Mouse (Mus musculus) T-helper 1 cell (primary cell): Measurements from ENCODE around the gene Gm10203.
"Not testable (repeated sequence)": the region's sequence is repeated elsewhere in the genome, so short reads cannot be mapped to it uniquely, and the experiment has no call there.

Source experiments
- in situ Hi-C: fragments of 300-600 bp; cut with MboI, MseI; formaldehyde crosslinking; loops from one replicate; pipeline ENCODE4 v1.15.1; 2025; ENCODE audit warnings: high pct_unique_total_duplicates

The Gm10203 gene

DNA sequence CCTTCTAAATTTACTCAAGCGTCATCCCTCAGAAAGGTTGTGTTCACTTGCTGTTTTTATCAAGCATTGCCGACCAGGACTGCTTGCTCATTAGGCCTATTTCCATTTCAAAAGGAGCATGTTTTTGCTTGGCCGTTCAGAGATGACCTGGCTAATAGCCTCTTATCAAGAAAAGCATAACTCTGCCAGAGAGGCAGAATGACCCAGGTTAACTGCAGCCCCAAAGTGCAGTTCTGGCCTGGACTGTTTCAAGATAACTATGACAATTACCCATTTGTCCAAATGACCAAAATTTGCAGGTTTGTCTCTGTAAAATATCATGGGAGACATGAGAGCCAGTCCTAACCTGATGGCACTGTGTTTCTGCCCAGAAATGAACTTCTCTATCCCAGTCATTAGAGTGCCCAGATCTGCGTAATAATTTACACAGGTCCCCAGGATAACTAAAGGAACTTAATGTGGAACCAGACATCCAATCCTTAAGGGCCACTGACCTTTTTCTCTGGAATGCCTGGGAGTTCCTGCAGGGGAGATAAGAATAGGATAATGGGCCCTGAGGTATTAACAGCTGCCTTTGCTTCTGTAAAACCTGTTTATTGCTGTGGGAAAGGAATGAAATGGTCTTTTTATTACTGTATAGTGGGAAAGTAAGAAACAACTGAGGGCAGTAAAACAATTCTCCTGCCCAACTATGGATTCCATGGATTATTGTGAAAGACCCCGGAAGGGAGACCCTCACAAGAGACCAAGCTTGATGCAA lies 4.6 kb downstream of the Gm10203 start:
- in situ Hi-C loops, result no loop called here

DNA sequence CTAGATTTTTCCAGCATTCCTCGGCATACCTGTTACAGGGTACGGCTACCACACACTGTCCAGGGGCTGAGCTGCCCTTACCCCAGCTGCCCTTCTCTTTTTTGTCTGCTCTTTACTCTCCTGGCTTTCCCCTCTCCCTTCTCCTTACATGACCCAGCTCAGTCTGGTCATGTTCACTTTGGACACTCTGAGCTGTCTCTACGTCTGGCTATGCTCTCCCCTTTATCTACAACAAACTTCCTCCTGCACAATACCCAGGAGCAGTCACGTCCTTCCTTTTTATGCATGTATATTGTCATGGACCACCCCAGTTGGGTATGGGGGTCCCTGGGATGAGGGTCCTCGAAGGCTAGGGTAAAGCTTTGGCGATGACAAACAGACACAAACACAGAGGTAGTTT lies 5.7 kb downstream of the Gm10203 start:
- in situ Hi-C loops, result no loop called here

DNA sequence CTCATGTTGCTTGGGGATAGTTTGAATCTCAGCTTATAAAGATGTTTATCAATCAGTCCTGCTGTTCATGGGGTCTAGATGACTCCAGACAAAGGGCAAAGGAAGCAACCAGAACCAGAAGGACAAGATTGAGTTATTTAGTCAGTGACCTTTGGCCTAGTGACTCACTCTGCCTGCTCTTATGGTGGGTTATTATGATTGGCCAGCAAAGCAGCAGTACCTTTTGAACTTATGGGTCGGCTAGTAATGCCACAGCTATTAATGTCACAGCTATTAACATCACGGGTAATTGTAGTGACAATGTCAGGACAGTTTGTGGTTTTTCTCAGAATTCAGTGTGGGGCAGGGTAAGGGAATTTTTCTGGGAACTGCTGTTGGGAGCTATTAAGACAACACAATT lies 8.0 kb downstream of the Gm10203 start:
- in situ Hi-C loops, result no loop called here

DNA sequence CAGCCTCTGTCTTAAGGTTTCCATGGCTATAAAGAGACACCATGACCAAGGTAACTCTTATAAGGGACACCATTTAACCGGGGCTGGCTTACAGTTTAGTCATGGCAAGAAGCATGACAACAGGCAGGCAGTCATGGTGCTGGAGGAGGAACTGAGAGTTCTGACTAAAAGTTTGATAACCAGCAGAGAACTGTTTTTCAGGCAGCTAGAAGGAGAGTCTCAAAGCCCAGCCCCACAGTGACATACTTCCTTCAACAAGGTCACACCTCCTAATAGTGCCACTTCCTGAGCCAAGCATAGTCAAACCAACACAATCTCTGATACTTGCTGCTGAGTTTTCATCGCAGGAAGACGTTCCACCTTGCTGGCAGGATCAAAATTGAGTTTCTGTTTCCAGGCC lies 9.0 kb downstream of the Gm10203 start:
- in situ Hi-C loops, result no loop called here

DNA sequence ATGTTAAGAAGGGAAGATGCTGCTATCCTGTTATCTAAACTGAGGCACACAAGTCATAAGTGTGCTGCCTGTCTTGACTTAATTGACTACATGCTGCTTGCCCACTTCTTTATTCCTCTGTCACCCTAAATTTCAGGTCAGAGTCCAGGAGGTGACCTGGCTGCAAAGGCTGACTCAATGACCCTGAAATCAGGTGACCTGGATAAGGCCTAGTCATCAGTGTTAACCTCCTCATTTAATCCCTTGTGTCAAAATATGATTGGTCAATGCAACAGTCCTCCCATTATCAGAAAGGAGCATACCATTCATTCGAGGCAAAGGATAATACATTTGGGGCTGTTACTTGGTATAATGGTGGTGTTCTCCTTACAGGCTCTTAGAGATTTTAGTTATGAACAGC lies 9.5 kb downstream of the Gm10203 start, which contains the start of gene Etfbkmt:
Gene Etfbkmt (plus strand): TSS at position 379 of the 400 bp plus-strand sequence.
- in situ Hi-C loops, result no loop called here

DNA sequence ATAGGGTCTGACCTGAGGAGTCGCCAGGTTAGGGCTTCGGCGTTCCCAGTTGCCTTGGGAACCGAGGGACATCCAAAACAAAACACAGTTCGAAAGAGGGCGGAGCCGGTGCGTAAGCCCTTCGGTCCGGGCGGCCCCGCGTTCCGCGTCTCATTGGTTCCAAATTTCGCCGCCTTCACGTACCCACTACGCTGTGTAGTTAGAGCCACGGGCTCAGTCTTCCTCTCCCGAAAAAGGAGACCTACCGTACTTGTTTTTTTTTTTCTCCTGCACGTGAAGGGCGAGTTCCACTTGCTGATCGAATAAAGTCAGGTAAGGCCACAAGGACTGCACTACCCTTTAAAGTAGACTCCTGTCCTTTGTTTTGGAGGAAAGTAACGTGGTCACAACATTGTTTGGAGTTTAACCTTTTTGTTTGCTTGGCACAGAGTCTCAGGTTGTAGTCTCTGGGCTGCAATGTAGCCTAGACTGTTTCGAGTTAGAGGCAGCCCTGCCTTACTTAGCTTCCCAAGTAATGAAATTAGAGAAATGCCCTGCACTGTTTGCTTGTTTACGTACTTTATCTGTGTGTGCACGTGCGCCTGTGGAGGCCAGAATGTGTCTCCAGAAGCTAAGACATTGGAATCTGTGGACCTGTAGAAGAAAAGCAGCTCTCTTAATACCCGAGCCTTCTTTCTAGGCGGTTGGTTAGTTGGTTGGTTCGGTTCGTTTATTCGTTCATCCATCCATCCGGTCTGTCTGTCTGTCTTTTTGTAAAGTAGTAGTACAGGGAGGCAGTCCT lies 11.6 kb downstream of the Gm10203 start:
- in situ Hi-C loops, result loop anchor here (5.0 kb wide), 1 partner anchor 51 kb away; no protein-coding TSS in a partner anchor

DNA sequence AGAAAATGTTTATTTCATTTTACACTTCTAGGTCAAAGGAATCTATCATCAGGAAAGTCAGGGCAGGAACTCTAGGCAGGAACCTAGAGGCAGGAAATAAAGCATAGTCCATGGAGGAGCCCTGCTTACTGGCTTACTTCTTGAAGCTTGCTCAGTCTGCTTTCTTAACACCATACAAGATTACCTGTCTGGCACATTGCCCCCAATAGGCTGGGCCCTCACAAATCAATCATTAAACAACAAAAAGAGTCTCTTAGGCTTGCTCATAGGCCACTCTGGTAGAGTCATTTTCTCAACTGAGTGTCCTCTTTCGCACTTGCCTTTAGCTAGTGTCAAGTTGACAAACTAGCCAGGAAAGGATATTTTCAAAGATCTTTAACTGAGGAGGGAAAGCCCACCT lies 15.2 kb downstream of the Gm10203 start:
- in situ Hi-C loops, result no loop called here

DNA sequence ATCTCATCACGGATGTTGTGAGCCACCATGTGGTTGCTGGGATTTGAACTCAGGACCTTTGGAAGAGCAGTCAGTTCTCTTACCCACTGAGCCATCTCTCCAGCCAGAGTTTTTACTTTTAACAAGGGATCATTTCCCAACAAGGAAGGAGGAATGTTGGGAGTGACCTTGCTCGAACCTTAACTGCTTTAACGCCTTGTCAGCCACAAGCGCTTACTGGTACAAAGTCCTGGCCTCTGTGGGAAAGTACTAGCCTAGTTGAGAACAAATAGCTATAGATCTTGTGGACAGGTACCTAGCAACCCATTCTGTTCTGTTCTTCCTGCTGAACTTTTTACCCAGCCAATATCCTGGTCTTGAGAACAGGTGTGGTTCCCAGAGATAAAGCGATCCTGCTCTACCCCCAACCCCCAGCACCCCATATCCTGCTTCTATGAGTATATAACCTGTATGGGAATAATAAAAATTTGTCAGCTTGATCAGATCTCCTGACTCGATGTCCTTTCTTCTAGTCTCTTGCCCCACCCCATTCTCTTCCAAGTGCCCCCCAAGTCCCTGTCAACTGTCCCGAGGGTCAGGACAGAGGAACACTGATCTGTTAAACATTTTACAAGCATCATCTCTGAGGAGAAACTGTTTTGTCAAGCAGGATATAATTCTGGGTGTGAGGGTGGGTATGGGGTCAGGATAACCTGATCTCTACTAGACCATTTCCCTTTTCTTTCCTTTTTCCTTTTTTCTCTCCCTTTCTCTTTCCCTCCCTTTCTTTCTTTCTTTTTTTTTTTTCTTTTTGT lies 18.7 kb downstream of the Gm10203 start:
- in situ Hi-C loops, result no loop called here

DNA sequence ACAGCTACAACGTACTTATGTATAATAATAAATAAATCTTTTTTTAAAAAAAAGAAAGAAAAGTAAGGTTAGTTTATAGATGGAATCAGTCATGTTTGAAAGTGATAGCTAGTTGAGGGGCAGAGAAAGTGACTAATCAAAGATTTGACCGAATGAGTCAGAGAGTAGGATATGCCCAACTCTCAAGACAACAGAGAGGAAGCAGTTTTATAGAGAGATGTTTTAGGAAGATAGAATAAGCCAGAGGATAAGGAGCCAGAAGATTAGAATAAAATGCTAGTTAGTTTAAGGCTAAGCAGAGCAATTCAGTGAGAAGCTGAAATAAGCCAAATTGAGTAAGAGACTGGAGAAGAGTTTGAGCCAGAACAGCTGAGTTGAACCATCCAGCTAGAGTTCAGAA lies 22.1 kb downstream of the Gm10203 start:
- in situ Hi-C loops, result no loop called here

DNA sequence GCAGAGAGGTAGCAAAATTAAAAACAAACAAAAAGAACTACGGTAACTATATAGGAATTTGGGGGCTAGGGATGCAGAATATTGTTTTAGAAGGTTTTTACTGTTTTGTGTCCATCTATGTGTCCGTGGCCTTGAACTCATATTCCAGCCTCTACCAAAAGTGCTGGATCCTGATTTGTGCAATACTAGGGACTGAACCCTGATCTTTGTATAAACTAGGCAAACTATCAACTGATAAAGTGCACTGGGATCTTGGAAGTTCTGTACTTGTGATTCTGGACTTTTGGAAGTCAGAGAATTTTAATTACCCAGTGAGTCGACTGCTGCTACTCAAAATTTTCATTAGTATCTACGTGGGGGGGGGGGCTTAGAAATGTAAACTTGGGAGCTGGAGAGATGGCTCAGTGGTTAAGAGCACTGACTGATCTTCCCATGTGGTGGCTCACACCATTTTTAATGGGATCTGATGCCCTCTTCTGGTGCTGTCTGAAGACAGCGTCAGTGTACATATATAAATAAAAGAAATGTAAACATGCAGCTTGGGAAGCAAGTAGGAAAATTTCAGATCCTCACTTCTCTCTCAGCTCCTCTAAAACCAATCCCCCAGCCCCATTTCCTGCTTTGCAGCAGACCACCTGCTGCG lies 23.6 kb downstream of the Gm10203 start:
- in situ Hi-C loops, result no loop called here

DNA sequence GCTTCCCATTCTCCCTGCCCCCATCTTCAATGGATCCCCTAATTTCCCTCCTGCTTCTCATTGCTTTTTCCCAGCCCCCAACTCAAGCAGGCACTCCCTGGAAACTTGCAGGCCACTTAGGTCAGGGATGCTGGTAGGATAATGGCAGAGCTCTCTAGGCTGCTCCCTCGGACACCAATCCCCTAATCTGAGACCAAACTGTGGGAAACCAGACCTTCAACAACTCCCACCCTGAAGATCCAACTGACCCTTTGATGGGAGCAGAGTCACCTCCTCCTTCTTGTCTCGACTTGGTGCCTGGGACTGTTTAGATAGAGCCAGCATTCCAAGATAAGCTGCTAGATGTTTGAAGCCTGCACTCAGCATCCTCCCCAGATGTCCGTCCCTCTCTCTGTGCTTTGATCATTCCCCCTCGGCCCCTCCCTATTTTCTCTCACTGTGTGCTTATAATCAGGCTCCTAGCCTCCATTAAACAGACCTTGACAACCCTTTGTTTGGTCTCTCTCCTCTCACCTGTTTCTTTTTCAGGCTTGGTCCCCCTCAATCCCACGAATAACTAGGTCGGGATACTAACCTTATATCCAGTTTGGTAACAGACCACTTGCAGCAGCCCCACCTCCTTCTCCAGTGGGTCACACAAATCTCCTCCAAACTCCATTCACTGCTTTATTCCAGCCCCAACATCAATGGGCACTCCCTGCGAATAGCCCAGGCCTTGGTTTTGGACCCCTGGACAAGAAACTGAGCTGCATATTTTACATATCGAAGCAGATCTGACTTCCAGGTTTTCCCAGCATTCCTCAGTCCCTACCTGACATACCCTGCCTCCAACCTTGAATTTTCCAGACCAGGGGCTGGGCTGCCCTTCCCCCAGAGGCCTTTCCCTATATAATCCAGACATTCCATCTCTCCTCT lies 24.4 kb downstream of the Gm10203 start:
- in situ Hi-C loops, result no loop called here

DNA sequence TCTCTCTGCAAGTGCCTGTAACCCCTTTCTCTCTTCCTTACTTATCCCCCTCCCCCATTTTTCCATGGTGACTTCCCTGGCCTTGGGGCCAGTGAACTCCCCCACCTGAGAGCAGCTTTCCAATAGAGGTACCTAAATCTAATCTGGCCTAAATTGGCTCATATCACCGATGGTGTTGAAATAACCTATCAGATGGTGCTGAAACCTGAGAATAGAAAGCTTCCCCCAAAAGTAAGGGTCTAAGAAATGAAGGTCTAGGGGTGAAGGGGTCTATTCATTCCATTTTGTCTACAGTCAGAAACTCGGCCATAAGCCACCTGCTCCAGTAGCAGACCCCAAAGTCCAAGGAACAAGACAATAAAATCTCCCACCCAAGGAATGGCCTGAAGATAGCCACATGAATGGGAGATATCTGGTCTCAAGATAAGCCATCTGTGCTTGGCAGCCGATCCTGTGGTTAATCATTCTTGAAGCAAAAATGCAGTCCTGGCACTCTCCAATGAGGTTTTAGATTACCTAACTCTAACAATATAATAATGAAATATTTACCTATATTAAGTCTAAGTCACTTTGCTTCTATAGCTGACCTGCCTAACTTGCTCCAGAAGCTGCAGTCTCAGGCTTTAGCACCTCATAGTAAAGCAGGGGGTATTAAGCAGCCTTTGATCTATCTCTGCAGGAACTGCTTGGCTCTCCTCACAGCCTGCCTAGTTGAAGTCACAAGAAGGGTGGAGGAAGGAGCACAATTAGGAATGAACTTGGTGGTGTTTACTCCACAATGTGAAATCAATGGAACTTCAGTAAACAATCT lies 25.3 kb downstream of the Gm10203 start:
- in situ Hi-C loops, result no loop called here

DNA sequence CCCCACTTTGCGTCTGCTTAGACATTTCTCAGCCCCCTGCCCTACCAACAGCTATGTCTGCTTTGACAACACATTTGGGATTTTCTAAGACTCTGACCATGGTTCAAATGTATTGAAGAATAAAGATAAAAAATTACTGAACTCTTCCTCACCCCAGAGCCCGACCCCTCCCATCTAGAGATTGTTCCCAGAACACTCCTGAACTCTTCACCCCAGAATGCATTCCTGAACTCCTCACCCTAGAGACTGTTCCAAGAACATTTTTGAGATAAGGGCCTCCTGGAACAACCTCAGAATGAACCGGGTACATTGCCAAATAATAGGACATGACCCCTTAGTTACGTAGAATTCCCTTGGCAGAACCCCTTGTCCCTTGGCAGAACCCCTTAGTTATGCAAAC lies 37.1 kb downstream of the Gm10203 start:
- in situ Hi-C loops, result not testable (repeated sequence)

DNA sequence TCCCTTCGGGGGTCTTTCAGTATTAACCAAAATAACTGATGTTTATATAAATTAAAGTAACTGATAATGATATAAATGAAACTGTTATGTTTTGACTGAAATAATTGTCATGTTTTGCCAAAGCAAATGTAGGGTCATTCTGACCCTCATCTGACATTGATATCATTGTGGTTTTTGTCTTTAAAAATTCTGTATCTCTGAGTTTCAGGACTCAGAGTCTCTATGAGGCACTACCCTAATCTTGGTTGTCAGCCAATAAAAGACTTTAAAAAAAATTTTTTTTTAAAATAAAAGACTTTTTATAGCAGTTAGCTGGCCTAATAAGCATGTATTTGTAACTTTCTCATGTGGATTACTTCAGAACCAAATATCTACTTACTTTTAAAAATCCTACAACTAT lies 37.7 kb downstream of the Gm10203 start:
- in situ Hi-C loops, result no loop called here

DNA sequence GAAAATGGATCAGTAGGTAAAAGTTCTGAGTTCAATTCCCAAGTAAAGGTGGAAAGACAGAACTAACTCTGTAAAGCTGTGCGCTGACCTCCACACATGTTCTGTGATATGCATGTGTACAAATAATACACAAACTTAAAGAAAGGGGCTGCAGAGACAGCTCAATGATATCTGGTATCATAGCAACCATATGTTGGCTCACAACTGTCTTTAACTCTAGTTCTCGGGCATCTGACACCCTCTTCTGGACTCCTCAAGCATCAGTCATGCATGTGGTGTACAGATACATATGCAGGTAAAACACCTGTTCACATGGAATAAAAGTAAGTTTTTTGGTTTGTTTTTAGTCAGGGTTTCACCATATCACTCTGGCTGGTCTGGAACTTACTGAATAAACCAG lies 38.5 kb downstream of the Gm10203 start:
- in situ Hi-C loops, result no loop called here

DNA sequence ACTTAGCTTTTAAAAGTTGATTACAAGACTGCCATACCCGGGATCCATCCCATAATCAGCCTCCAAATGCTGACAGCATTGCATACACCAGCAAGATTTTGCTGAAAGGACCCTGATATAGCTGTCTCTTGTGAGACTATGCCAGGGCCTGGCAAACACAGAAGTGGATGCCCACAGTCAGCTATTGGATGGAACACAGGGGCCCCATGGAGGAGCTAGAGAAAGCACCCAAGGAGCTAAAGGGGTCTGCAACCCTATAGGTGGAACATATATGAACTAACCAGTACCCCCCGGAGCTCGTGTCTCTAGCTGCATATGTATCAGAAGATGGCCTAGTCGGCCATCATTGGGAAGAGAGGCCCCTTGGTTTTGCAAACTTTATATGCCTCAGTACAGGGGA lies 40.0 kb downstream of the Gm10203 start:
- in situ Hi-C loops, result not testable (repeated sequence)

DNA sequence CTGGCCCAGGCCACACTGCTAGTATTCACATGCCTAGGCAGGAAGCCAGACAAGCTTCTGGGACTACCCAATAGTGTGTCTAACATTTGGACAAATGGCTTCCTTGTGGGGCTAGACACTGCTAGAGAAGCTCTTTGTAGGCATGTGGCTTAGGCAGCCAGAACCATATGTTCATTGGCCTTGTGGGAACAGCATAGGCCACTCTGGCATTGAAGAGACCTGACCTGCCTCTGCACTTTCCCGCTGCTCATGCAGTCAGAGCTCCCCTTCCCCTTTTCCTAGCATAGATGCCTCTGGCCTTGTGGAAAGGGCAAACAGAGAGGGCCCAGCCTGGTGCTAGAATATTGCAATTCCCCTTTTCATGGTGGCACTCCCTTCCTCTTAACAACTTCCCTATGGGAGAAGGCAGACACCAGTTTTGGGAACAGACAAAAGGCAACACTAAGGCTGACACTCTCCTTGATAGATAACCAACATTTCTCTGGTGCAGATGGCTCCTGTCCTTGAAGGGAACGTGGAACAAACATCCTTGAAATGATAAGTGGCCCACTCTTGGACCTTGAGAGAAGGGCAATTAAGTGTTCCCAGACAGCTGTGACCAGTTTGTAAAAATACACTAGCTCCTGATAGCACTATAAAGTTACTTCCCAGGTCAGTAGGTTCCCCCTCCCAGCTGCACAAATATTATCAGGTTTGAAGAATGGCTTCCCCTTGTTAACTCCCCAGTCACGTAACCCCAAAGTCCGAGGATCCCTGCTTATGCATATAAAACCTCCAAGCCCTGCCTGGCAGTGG lies 44.1 kb downstream of the Gm10203 start:
- in situ Hi-C loops, result no loop called here

DNA sequence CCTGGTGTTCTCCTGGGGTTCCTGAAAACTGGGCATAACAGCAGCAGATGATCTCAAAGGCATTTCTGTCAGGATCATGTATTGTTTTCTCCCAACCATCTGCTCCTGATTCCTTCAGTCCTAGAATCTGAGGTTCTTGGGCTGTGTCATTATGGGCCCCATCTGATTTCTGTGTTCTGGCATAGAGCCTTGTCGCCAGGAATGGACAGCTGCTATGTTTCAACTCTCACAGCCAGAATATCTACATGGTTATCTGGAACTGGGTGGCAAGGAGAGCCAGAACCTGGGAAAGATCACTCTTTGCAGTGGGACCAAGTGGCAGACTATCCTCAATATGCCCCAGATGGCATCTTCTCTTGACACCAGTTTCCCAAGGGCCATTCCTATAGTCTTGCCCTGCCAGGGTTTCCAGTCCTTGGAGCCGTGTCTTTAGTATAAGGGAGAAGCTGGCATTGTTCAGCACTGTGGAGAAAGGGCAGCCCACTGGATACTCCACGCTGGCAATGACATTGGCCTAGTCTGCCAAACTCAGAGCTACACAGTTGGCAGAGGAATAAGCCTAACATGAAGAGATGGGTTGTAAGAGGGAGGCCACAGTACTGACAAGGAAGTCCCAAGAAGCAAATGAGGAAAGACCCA lies 45.1 kb downstream of the Gm10203 start:
- in situ Hi-C loops, result no loop called here

DNA sequence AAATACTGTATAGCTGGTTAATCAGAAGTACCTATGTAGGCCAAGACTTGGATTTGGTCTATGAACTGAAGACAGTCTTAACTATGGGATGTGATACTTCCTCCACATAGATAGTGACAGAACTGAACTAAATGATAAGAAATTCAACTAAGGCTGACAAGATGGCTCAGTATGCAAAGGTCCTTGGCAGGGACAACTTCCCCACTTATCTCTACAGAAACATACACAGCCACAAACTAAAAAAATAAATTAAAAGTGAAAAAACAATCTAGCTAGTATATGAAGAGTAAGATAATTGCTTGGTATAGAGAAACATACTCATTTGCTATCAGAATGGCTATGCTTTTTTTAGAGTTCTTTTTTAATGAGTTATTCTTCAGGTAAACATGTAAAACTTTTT lies 49.1 kb downstream of the Gm10203 start:
- in situ Hi-C loops, result no loop called here
